Mouse (Mus musculus): ENCODE measurements around the gene Ak2.

DNA sequence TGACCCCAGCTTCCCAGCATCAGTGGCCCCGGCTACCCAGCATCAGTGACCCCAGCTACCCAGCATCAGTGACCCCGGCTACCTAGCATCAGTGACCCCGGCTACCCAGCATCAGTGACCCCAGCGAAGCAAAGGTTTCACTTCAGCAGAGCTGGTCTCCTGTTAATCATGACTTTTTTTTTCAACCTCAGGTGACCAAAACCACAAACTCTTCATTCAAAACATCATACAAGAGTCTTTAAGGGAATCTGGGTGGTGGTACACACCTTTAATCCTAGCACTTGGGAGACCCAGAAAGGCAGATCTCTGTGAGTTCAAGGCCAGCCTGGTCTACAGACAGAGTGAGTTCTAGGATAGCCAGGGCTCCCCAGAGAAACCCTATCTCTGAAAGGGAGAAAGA, 39.0 kb downstream of the Ak2 start:
- no peak for TF ChIP-seq CTCF (IDR thresholded peaks at IDR 0.05; ENCODE audit: low read depth)
- no peak for TF ChIP-seq EP300 (IDR thresholded peaks at IDR 0.05; ENCODE audit: low read depth)
